Mouse (Mus musculus): ENCODE data around the gene Ttbk2.

Ttbk2 gene

DNA sequence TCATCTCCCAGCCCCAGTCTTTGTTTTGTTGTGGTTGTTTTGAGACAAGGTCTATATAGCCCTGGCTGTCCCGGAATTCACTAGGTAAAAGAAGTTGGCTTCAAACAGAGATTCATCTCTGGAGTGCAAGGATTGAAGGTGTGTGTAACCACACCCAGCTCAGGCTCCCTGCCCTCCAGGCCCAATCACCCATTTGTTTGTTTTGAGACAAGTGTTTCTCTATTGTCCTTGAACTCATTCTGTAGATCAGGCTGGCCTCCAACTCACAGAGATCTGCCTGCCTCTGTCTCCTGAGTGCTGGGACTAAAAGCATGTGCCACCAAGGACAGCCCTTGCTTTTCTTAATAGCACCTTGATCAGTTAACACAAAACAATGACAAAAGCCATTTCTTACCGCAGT, 102.4 kb downstream of the Ttbk2 start:
- DNase-seq (ENCODE audit: low read depth, low spot score), result no peak

- no peak for DNase-seq (ENCODE audit: low read depth, low spot score)
Observed at GRCm38 (mm10) chr2:120745496-120745895, 104.9 kb downstream of the Ttbk2 start.

DNA sequence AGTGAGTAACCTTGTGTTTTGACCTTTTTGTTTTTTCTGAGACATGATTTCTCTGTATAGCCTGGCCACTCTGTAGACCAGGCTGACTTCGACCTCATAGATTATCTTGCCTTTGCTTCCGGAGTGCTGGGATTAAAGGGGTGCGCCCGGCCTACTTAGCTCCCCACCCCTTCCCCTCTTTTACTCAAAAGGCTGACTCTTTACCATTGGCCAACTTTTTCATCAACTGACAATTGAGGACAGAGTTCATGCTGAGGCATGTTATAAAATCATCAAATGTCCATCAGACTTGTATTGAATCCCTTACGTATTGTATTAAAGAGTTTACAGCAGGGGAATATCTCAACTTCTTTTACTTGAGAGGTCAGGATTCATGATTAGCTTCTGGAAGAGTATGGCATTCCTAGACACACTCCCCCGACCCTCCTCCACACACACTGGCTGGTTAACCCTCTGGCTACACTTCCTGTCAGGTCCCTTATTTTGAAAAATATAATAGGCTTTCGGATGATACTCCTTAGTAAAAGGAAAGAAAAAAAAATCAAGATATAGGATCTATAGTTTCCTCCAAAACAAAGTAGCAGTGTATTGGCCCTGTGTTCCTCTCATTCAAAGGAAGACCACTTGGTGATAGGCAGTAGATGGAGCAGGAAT, 118.4 kb downstream of the Ttbk2 start:
- no peak for DNase-seq (ENCODE audit: low read depth, low spot score)

GRCm38 (mm10) chr2:120731167-120731862, 119.1 kb downstream of the Ttbk2 start:
- DNase-seq (ENCODE audit: low read depth, low spot score), result peak; percentile 94

GRCm38 (mm10) chr2:120730639-120731166, 119.7 kb downstream of the Ttbk2 start:
- DNase-seq (ENCODE audit: low read depth, low spot score), result peak; percentile 33

DNA sequence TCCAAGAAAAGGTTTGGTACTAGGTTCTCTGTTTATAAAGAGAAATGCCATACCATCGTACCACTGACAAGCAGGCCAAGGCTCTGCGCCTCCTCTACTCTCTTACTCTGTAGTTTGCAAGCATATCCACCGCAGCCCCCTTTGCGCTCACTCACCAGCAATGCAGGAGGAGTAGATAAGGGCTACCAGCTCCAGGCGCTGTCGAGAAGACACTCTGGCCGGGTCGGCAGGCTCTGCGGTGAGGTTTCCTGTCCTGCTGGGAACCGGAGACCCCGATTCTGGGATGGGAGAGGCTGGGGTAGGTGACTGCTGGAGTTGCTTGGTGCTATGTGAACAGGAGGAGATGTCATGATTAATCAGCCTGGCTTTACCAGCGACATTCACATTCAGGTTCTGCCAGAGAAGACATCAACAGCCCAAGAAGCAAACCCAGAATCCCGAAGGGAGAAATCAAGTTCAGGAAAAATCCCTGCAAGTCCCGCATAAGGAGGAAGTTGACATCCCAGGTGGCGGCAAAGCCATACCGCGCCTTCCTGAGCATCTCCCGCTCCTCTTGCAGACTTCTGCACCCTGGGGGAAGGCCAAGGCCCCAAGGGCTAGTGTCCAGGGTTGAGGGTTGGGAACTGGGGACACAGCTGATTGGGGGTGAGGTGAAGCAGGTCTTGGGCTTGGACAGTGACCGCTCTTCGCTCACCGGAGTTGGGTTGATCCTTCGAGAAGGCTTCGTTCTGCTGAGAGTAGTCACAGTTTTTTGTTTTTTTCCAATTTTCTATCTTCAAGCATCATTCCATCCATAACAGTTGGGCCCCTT, 120.4 kb downstream of the Ttbk2 start:
- DNase-seq (ENCODE audit: low read depth, low spot score), result no peak

DNA sequence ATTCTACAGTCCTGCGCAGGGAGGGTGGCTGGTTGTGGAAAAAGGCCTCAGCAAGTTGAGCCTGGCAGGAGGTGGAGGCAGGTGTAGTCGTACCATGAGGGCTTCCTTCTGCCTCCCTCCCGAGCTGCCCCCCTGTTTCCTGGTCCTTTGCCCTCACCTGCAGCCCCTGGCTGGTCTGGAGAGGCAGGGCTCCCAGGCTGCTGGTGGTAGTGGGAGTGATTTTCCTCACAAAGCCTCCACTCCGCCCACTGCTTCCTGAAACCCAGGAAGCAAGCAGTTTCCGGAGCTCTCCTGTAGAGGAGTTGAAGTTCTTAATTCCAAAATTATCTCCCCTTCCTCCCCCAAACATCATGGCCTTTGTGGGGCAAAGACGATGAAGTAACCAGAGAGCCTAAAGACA, 126.2 kb downstream of the Ttbk2 start:
- no peak for DNase-seq (ENCODE audit: low read depth, low spot score)

- no peak for DNase-seq (ENCODE audit: low read depth, low spot score)
Observed at GRCm38 (mm10) chr2:120723621-120724020, 126.8 kb downstream of the Ttbk2 start.

DNA sequence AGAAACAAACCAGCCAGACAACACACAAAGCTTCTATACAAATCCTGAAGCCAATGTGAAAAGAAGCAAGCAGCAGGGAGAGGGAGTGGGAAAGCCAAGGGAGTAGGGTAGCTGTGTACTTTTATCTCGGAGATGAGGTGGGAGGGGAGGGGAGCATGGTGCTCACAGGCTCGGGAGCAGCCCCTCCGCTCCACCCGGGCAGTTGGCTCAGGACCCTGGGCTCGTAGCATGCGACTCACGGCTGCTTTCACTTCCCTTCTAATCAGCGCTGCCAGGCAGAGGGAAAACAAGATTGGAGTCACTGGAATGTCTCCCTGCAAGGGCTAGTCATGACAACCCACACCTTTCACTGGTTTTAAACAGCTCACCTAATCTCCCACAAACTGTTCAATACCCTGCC, 127.9 kb downstream of the Ttbk2 start:
- DNase-seq (ENCODE audit: low read depth, low spot score), result no peak

- no peak for DNase-seq (ENCODE audit: low read depth, low spot score)
Observed at GRCm38 (mm10) chr2:120721911-120722310, 128.5 kb downstream of the Ttbk2 start.

- no peak for DNase-seq (ENCODE audit: low read depth, low spot score)
Observed at GRCm38 (mm10) chr2:120720821-120721220, 129.6 kb downstream of the Ttbk2 start.

DNA sequence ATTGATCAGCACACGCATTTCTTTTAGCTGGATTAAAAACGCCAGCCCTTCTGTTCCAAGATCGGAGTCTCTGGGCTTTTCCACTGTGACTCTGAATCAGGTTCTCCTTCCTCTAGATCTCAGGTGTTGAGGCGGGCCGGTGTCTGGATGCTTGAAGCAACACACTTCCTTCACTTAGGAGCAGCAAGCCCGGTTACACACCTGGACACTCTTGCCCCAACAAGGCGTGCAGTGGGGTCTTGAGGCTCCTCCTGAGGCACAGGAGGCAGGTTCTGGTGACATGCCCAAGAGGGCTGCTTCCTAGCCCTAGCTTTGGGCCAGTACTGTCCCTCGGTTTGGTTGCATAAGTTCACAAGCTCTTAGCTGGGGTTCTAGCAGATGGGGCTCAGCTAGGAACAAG, 131.9 kb downstream of the Ttbk2 start:
- no peak for DNase-seq (ENCODE audit: low read depth, low spot score)

GRCm38 (mm10) chr2:120713441-120713840, 137.0 kb downstream of the Ttbk2 start:
- no peak for DNase-seq (ENCODE audit: low read depth, low spot score)

GRCm38 (mm10) chr2:120710948-120711347, 139.5 kb downstream of the Ttbk2 start:
- DNase-seq (ENCODE audit: low read depth, low spot score), result no peak

GRCm38 (mm10) chr2:120710154-120710553, 140.2 kb downstream of the Ttbk2 start:
- DNase-seq (ENCODE audit: low read depth, low spot score), result no peak

DNA sequence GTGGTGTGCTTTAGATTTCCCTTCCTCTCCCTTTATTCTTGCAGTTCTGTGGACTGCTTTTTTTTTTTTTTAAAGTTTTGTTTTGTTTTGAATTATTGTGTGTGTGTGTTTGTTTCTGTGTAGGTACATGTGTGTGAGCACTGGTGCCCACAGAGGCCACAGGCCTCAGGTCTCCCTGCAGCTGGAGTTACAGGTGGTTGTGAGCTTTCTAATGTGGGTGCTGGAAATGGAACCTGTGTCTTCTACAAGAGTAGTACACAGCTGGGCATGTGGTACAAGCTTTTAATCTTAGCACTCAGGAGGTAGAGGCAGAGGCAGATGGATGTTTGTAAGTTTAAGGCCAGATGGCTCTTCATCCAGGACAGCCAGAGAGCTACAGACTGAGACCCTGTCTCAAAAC, 143.4 kb downstream of the Ttbk2 start:
- DNase-seq (ENCODE audit: low read depth, low spot score), result no peak

- no peak for DNase-seq (ENCODE audit: low read depth, low spot score)
Observed at GRCm38 (mm10) chr2:120702675-120703074, 147.7 kb downstream of the Ttbk2 start.

GRCm38 (mm10) chr2:120700379-120700885, 150.0 kb downstream of the Ttbk2 start:
- no peak for DNase-seq (ENCODE audit: low read depth, low spot score)

DNA sequence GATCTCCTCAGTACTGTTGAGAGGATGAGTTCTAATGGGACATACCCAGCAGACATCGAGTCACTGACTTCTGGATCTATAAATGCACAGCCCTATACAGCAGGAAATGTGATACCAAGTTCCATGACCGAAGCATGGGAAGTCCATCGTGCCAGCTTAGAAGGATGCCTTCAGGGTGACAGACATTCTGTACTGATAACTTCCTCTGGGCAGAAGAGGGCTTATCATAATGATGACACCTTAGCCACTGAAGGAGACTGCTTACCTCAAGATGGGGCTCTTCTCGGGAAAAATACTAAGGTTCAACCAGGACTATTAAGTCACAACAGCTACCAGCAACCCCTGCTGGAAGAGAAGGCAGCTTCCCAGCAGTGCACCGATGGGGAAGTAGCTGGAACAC, 152.6 kb downstream of the Ttbk2 start:
- DNase-seq (ENCODE audit: low read depth, low spot score), result no peak

Measured in CD4-positive helper T cell, adult 2 months (primary cell).